Mouse (Mus musculus): Measurements from ENCODE around the gene Foxl1.

Gene Foxl1

DNA sequence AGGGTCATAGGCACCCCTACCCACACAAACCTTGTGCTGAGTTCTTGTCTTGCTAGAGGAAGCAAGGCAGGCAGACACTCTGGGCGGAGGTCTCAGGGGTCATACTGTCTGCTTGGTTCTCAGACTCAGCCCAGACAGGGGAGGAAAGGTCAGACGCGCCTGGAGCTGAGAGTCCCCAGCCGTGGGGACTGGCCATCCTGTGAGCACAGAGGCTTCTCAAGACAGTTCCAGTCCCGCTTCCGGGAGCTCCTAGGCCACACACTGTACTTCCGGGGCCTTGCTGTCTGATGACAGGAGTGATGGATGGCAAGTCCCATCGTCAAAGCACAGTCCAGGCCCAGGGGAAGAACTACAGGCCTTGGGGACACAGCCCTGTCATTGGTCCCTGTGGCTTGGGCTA, 44.8 kb downstream of the Foxl1 start:
- DNase-seq = no peak

- DNase-seq = no peak
These were observed 46.4 kb downstream of the Foxl1 start for GRCm38 (mm10) chr8:121174178-121174577.

GRCm38 (mm10) chr8:121174721-121175539, 47.2 kb downstream of the Foxl1 start:
- DNase-seq = no peak

GRCm38 (mm10) chr8:121175540-121176090, 47.9 kb downstream of the Foxl1 start:
- DNase-seq = no peak

DNA sequence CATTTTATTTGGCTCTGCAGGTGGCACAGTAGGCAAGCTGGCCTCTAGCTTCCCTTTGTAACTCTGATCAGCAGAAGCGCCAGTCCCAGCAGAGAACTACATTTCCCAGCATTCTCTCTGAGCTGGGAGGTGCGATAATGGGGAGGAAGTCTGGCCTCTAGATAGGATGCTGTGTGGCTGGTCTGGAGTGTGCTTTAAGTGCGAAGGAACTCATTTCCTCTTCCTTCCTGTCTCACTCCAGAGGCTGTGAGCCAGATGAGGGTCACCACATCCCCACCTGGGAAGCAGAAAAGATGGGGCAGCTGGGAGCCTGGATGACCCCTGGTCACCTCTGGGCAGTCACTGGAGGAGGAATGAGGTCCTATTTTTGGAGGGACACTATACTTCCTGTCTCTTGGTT, 48.6 kb downstream of the Foxl1 start:
- DNase-seq = no peak

All from thymus, postnatal 25 days (tissue).